Mouse (Mus musculus): Measurements from ENCODE around the gene Bcas1.

Bcas1 gene

DNA sequence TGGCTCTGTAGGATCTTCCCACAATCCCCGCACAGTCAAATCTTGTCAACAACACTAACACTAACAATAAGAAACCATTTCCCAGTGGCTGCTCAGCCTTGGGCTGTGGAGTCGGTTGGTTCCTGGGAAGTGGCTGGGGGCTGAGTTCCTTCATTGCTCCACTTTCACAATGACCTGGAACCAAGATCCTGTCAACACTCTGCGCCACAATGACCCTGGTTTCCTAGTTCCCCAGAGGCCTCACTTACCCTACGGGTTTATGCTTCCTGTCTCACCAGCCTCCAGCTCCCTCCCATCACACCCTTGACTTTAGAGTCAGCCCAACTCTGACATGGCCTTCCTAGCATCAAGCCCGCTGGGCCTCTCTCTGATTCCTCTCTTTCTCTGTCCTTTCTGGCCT, 39.3 kb downstream of the Bcas1 start:
- TF ChIP-seq GATA4 (IDR thresholded peaks at IDR 0.05; ENCODE audit: insufficient replicate concordance, low read length) = no peak

DNA sequence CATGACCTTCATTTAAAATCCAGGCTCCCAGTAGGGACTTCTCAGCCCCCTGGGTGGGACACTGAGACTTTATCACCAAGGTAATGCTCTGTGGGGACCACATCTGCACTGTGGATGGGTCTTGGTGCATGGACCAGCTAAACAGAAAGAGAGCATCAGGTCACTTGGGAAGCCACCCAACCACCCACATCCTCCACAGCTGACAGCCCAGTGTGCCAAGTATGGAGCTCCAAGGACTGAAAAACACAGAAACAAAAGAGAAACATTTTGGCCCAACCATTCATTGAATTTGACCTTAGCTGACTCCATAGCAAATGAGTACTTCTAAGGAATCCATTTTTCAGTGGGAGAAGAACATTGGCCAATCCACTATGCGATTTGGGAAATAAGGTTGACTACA, 42.1 kb downstream of the Bcas1 start:
- no peak for TF ChIP-seq GATA4 (IDR thresholded peaks at IDR 0.05; ENCODE audit: insufficient replicate concordance, low read length)

DNA sequence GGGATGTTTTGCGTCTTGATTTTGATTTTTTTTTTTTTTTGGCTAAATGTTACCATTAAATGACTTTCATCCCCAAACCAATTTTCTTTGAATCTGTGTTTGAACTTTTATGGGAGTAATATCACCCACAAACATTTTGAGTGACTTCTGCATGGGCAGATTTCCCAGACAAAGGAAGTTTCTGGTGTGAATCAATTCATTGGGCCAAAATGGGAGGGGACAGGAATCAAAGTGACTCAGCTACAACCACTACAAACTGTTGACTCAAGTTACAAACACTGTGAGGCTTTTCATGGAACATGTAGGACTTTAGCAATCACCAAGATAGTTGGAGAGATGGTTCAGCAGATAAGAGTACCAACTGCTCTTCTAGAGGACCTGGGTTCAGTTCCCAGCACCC, 42.9 kb downstream of the Bcas1 start:
- no peak for TF ChIP-seq GATA4 (IDR thresholded peaks at IDR 0.05; ENCODE audit: insufficient replicate concordance, low read length)

DNA sequence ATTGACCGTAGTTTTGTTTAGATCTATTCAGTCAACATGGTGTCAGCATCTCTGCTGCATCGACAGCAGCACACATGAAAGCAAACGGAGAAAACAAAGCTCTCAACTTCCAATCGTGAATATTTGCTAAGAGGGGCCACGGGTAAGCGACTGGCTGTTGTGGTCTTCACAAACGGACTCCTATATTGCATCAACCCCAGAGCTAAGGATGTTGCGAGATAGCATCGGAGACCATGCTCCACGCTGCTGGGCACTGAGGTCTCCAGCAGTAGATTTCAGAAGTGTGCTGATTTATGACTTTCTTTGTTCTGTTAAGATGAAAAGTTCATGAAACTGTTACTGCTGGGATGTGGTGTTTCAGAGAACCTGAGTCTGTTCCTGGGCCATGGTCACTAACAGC, 54.3 kb downstream of the Bcas1 start:
- TF ChIP-seq GATA4 (IDR thresholded peaks at IDR 0.05; ENCODE audit: insufficient replicate concordance, low read length) = no peak

DNA sequence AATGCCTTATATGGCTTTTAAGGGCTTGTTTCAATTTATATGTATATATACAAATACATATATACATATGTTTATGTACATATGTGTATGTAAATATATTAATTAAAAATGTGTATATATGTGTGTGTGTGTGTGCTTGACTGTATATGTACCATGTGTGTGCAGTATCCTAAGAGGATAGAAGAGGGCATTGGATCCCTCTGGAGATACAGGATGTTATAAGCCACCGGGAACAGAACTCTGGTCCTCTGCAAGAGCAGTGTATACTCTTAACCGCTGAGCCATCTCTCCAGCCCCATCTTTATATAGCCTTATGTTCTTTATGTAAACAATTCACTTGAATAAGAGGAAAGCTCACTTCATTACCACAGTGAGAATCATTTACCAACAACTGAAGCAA, 62.0 kb downstream of the Bcas1 start:
- TF ChIP-seq GATA4 (IDR thresholded peaks at IDR 0.05; ENCODE audit: insufficient replicate concordance, low read length) = no peak

DNA sequence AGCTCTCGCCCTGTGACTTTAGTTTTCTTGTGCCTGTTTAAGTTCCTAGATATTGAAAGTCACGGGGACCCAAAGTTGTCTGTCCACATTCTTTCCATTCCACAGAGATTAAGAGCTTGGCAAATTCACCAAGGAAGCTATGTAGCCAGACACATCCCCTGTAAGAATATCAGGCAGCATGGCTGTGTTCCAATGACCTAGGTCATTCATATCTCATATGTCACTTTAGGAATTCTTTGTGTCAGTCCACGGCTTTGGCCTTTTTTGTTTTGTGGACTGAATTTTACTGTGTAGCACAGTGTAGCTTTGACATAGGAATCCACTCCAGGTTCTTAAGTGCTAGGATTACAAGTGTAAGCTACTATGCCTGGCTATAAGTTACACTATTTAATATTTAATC, 62.4 kb downstream of the Bcas1 start:
- TF ChIP-seq GATA4 (IDR thresholded peaks at IDR 0.05; ENCODE audit: insufficient replicate concordance, low read length) = no peak; the same call in 1 of the 2 replicates

DNA sequence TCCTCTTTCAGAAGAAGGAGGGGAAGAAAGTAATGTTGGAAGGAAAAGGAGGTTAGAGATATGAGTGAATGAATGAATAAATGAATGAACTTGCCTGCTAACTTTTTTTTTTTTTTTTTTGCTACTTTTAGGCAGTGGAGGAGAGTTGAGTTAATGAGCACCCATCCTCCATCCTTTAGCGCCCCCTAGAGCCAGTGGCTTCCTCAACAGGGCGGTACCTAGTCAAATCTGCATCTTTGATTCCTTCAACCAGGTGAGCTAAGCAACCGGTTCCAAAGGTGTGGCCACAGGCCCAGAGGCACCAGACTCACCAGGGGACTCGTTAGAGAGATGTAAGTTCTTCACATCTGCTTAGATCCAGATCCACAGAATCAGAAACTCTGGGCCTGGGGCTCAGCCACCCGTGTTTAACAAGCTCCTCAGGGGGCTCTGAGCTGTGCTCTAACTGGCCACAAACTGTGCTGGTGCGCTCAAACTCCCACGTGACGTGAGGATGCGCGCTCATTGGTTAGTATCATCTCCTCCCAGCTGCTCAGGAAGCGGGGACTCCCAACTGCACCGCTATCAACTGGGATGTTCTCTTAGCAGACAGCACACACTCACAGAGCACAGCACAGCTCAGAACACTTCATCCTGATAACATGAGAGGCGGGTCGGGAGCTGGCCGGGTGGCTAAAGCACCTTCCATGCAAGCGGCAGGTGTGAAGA, 70.8 kb downstream of the Bcas1 start:
- no peak for TF ChIP-seq GATA4 (IDR thresholded peaks at IDR 0.05; ENCODE audit: insufficient replicate concordance, low read length)

DNA sequence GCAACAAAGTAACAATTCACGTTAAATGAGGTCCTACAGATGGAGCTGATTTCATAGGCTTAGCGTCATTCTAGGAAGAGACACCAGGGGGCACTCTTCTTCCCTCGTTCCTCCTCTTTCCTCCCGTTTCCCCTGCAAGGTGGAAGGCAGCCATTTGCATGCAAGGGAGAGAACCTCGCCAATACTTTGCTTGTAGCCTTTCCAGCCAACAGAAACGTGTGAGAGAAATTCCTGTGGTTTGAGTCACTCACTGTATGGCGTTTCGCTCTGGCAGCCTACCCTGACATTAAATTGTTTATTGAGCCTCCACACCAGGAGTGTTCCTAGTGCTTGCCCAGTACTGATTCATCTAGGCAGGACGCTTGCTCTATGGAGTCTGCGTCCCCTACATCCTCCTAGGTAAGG, 72.7 kb downstream of the Bcas1 start:
- TF ChIP-seq GATA4 (IDR thresholded peaks at IDR 0.05; ENCODE audit: insufficient replicate concordance, low read length) = no peak

DNA sequence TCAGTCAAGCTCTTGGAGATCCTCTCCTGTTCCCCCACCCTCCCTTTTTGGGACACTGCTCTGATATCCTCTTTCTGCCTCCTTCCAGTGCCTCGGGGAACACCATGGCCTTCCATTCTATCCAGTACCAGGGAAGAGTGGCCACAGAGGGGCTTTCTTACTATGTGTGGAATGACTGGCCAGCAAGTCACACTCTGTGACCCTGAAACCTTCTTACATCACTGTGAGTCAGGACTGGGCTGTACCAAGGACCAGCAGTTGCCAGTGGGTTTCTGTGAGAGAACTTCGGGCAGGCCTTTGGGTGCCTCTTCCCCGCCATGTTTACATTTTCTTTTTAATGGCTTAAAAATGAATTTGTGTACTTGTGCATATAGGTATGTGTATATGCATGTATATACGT, 75.4 kb downstream of the Bcas1 start:
- TF ChIP-seq GATA4 (IDR thresholded peaks at IDR 0.05; ENCODE audit: insufficient replicate concordance, low read length) = no peak

DNA sequence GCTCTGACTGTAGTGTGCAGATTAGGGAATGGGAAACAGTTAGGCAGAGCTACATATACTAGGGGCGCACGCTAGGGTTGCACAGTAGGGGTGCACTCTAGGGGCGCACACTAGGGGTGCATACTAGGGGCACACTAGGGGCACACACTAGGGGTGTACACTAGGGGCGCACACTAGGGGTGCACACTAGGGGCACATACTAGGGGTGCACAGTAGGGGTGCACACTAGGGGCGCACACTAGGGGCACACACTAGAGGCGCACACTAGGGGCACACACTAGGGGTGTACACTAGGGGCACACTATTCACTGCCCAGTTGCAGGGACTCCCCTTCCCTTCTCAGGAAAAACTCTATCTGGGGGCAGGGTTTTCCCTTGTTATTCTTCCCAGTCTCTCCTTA, 75.8 kb downstream of the Bcas1 start:
- no peak for TF ChIP-seq GATA4 (IDR thresholded peaks at IDR 0.05; ENCODE audit: insufficient replicate concordance, low read length)

DNA sequence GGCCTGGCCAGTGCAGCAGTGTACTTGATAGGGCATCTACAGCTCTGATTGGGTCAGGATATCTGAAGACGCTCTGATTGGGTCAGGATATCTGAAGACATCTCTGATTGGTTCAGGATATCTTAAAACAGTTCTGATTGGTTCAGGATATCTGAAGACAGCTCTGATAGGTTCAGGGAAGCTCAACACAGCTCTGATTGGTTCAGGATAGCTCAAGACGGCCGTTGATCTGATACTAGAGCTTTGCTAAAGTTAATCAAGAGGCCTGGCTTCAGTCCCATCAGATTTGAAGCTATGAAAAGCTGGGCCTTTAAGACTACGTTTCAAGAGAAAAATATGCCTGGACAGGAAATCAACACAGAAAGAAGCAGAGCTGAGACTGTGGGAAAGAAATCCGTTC, 77.9 kb downstream of the Bcas1 start:
- TF ChIP-seq GATA4 (IDR thresholded peaks at IDR 0.05; ENCODE audit: insufficient replicate concordance, low read length) = no peak

DNA sequence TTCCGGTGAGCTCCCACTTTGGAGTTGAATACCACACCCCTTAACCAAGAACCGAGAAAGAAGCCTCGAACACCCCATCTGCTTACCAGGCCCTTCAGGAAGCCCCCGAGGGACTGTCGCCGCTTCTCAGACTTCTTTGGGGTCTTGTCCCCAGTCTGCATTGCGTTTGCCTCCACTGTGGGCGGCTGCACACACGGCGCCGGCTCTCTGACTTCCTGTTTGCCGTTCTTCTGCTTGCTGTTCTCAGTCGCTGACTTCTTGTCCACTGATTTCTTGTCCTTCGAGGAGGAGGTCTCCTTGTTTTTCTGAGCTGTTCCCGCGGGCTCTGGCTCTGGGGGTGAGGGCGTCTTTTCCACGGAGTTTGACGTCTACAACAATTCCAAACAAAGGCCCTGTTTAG, 78.5 kb downstream of the Bcas1 start:
- TF ChIP-seq GATA4 (IDR thresholded peaks at IDR 0.05; ENCODE audit: insufficient replicate concordance, low read length) = no peak

DNA sequence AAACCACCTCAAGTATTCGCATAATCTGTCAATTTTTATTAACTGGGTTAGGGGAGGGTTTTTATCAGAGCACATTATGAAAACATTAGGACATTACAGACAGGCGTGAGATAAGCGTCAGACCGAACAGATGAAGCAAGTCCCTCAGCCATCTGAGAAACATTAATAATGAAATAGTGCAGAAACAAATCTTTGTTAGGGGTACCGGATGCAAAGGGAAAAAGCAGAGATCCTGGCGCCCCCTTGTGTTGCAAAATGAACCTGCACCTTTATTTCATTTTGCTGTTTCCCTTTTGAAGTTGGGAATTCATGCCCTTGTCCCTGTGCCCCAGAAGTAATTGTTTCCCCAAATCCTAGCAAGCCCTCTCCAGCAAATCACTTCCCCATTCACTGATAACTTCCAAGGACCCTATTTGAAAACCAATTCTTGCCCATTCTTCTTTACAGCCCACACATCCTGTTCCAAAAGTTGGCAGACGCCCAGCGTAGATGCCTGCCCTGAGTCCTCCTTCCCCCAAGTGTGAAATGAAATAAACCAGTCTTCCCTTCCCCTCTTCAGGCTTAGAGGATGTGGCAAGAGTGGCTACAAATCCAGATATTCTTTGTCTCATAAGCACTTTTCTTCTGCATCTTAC, 80.4 kb downstream of the Bcas1 start:
- no peak for TF ChIP-seq GATA4 (IDR thresholded peaks at IDR 0.05; ENCODE audit: insufficient replicate concordance, low read length)

DNA sequence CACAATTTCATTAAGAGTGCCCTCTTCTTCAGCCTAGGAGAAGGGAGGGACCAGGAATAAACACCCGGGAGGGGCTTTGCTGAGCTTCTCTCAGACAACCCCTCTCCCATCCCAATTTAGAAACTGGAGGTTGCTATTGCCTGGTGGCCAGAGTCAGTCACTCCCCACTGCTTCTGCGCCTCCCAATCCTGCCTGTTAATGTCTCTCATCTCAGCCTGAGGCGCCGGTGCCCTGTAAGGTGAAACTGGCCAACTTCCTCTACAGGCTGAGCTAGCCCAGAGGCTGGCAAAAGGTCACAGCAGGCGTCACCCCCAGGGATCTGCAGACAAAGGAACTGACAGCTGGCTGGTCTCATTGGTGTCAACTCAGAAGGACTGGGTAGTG, 82.2 kb downstream of the Bcas1 start:
- no peak for TF ChIP-seq GATA4 (IDR thresholded peaks at IDR 0.05; ENCODE audit: insufficient replicate concordance, low read length)

DNA sequence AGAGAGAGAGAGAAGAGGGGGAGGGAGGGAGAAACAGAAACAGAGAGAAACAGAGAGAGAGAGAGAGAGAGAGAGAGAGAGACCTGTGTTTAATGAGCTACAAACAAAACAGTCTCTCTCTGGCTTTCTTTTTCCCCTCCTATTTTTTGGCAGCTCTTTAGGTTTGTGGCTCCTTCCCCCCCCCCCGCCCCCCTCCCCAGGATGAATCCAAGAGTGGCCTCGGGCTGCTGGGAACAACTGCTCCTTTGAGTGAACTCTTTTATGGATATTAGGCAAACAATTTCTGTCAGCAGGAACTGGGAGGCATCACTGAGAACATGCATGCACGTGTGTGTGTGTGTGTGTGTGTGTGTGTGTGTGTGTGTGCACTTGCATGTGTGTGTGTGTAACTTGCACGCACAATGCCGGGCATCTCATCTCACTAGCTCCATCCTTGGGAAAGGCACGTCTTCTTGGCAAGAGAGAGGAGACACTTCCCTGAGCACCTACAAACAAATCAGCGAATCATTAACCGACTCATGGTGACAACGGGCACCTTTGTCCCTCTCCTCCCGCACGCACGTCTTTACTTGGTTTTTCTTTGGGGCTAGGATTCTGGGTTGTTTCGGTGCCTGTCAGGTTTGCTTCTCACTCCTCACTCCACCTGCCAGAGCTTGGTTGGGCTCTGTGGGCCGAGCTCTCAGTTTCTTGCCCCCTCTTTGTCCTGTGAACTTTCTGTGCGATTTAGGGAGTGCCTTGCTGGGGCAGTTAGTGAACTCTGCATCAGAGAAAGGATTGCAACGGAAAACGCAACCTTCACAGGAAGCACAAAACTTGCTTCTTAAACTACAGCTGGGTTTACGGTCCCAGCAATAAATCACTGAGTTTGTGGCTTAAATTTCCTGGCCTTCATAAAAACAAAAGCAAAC, 82.9 kb downstream of the Bcas1 start:
- no peak for TF ChIP-seq GATA4 (IDR thresholded peaks at IDR 0.05; ENCODE audit: insufficient replicate concordance, low read length)

DNA sequence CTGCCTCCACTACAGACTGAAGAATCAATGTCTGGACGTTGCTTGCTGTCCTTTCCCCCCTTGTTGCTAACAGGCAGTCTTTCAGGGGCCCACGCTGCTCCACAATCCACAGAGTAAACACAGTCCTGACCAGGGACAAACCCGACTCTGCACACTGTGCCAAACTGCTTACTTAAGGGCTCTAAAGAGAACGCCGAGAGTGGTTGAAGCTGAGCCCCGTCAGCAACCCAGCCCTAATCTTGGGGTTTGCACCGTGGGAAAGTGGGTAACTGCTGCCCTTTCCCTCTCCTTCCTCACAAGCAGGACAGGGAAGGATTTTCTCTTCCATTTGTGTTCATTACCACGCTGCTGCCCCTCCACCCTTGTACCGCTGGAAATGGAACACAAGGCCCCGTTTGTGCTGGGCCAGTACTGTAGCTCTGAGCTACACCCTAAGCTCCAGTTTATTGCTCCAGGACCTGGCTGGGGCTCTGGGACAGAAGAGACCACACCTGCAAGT, 83.8 kb downstream of the Bcas1 start:
- TF ChIP-seq GATA4 (IDR thresholded peaks at IDR 0.05; ENCODE audit: insufficient replicate concordance, low read length) = no peak
